Mouse (Mus musculus) cerebellum, adult 2 months (tissue): ENCODE data around the gene Cd93.

Experiments
- CTCF ChIP-seq: fragments of 200-500 bp; IDR thresholded peaks from 2 replicates; pipeline ENCODE4 v1.5.1; 2011; ENCODE audit warnings: low read depth, mild to moderate bottlenecking, control low read depth, low read length, moderate library complexity, borderline replicate concordance; ENCODE audit not compliant: insufficient read depth
- POLR2A ChIP-seq: fragments of 200-500 bp; IDR thresholded peaks from 2 replicates; pipeline ENCODE4 v1.6.1; 2011; ENCODE audit warnings: low read length, control low read depth, borderline replicate concordance; ENCODE audit not compliant: insufficient read depth

DNA sequence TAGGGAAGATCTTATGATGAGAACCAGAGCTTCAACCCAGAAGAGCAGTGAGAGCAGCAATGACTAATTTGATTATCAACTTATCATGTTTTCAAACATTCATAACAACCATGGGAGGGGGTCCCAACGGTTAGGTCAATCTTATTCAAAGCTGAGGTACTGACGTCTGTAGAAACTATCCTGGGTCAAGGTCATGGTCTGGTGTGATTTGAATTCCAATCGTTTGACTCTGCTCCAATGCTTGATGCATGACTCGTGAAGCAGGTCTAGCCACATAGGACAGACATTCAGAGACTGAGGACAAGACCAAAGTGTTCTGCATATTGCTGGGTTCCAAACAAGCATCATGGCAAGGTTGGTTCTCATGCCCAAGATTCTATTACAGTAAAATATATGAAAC lies 33.2 kb upstream of the Cd93 start:
- TF ChIP-seq CTCF (no peak), POLR2A (no peak)
